Mouse (Mus musculus) liver, adult 2 months (tissue): ENCODE results near the gene Glyatl3. TPM values are rescaled to one million over a fixed set of nuclear protein-coding genes. Genes with fewer than 3 reads are reported as not detected.
A peak's percentile ranks its signal among the peaks of the same experiment; 100 is the strongest.

Experiments
- DNase-seq: peaks from one replicate; pipeline ENCODE4 v3.0.0-alpha.2; 2011; ENCODE audit warnings: low read depth, low spot score; ENCODE audit errors: extremely low read depth
- H3K27ac ChIP-seq: fragments of 200-500 bp; replicated peaks from 2 replicates; pipeline ENCODE4 v1.5.1; 2012; ENCODE audit warnings: low read depth, mild to moderate bottlenecking, control low read depth, inconsistent platforms, low read length; ENCODE audit not compliant: insufficient read depth
- H3K27me3 ChIP-seq: fragments of 200-500 bp; 2 replicates; pipeline ENCODE4 v1.6.1; 2012; ENCODE audit warnings: mild to moderate bottlenecking, moderate library complexity, low read length, inconsistent platforms; ENCODE audit not compliant: control insufficient read depth, insufficient read depth
- H3K36me3 ChIP-seq: fragments of 200-500 bp; 2 replicates; pipeline ENCODE4 v1.6.1; 2012; ENCODE audit warnings: low read length, inconsistent platforms; ENCODE audit not compliant: control insufficient read depth, insufficient read depth
- H3K4me1 ChIP-seq: fragments of 200-500 bp; 2 replicates; pipeline ENCODE4 v1.6.1; 2011; ENCODE audit warnings: low read length; ENCODE audit not compliant: control insufficient read depth, insufficient read depth
- H3K4me3 ChIP-seq: fragments of 200-500 bp; 2 replicates; pipeline ENCODE4 v1.5.1; 2011; ENCODE audit warnings: low read depth, mild to moderate bottlenecking, control low read depth, low read length, moderate library complexity; ENCODE audit not compliant: insufficient read depth
- H3K79me2 ChIP-seq: fragments of 200-500 bp; 2 replicates; pipeline ENCODE4 v1.6.1; 2012; ENCODE audit warnings: inconsistent platforms, mild to moderate bottlenecking, low read length, moderate library complexity; ENCODE audit not compliant: control insufficient read depth, insufficient read depth
- H3K9ac ChIP-seq: fragments of 200-500 bp; 2 replicates; pipeline ENCODE4 v1.6.1; 2012; ENCODE audit warnings: low read depth, mild to moderate bottlenecking, control low read depth, inconsistent platforms, low read length
- CTCF ChIP-seq: fragments of 200-500 bp; IDR thresholded peaks from 2 replicates; pipeline ENCODE4 v1.5.1; 2011; ENCODE audit warnings: low read depth, low read length, control low read depth
- POLR2A ChIP-seq: fragments of 200-500 bp; IDR thresholded peaks from 2 replicates; pipeline ENCODE4 v1.6.1; 2011; ENCODE audit warnings: low read length, control low read depth; ENCODE audit not compliant: insufficient read depth; ENCODE audit errors: extremely low read depth
- WGBS: fragments of 180-500 bp; shearing (Covaris S2); methylation state at CpG from one replicate; pipeline ENCODE4 v1.1.7; 2018; 5-methylcytosine and 5-hydroxymethylcytosine counted together
- polyA plus RNA-seq: library from polyadenylated mRNA; depleted of rRNA; stranded (reverse); fragments of >200 nt; gene quantifications from 2 replicates; pipeline ENCODE4 v1.2.3, GENCODE M21; 2012
- total RNA-seq: library from RNA; depleted of rRNA; stranded (reverse); fragments of >200 nt; gene quantifications from 2 replicates; pipeline ENCODE4 v1.2.3, GENCODE M21; 2014

Gene Glyatl3
- total and polyA plus RNA-seq, 2 experiments, result not detected

GRCm38 (mm10) chr17:40904056-40904597, 10.0 kb downstream of the Glyatl3 start:
- no peak for TF ChIP-seq CTCF
- TF ChIP-seq POLR2A, result no peak
- Histone ChIP-seq H3K36me3 (no peaks in the 10 kb centered on the region), H3K9ac (no peak overlapping the region), H3K4me1 (no peaks in the 10 kb centered on the region), H3K27ac (no peak overlapping the region), H3K79me2 (no peaks in the 10 kb centered on the region), H3K27me3 (no peaks in the 10 kb centered on the region), H3K4me3 (no peak overlapping the region)
- DNase-seq, result no peak
- 12% methylated on average over 11 of the region's 11 CpGs for WGBS

GRCm38 (mm10) chr17:40903345-40903744, 10.8 kb downstream of the Glyatl3 start:
- no peaks in the 10 kb centered on the region for H3K79me2 ChIP-seq
- no peaks in the 10 kb centered on the region for H3K27me3 ChIP-seq
- H3K27ac ChIP-seq, result no peak overlapping the region
- 70% methylated on average over 4 of the region's 4 CpGs for WGBS
- H3K4me1 ChIP-seq, result no peaks in the 10 kb centered on the region
- no peak for DNase-seq
- no peak overlapping the region for H3K4me3 ChIP-seq
- no peak overlapping the region for H3K9ac ChIP-seq
- H3K36me3 ChIP-seq, result no peaks in the 10 kb centered on the region
- no peak for TF ChIP-seq POLR2A
- TF ChIP-seq CTCF, result no peak

GRCm38 (mm10) chr17:40899783-40900363, 14.3 kb downstream of the Glyatl3 start:
- no peak overlapping the region for H3K4me3 ChIP-seq
- 68% methylated on average over 4 of the region's 4 CpGs for WGBS
- TF ChIP-seq POLR2A (no peak), CTCF (no peak)
- H3K36me3 ChIP-seq, result no peaks in the 10 kb centered on the region
- H3K27me3 ChIP-seq, result no peaks in the 10 kb centered on the region
- DNase-seq, result no peak
- no peak overlapping the region for H3K9ac ChIP-seq
- H3K4me1 ChIP-seq, result no peaks in the 10 kb centered on the region
- H3K27ac ChIP-seq, result no peak overlapping the region
- no peaks in the 10 kb centered on the region for H3K79me2 ChIP-seq

GRCm38 (mm10) chr17:40896863-40897262, 17.3 kb downstream of the Glyatl3 start:
- Histone ChIP-seq H3K4me1 (no peaks in the 10 kb centered on the region), H3K9ac (no peak overlapping the region), H3K27ac (no peak overlapping the region), H3K79me2 (no peaks in the 10 kb centered on the region), H3K27me3 (no peaks in the 10 kb centered on the region), H3K36me3 (no peaks in the 10 kb centered on the region), H3K4me3 (no peak overlapping the region)
- 68% methylated on average over 1 of the region's 1 CpGs for WGBS
- TF ChIP-seq POLR2A, result no peak
- peak; percentile 23; the same call in 1 of the 2 replicates for TF ChIP-seq CTCF
- peak; percentile 30 for DNase-seq

- H3K36me3 ChIP-seq, result no peaks in the 10 kb centered on the region
- H3K27ac ChIP-seq, result no peak overlapping the region
- no peaks in the 10 kb centered on the region for H3K4me1 ChIP-seq
- no peak overlapping the region for H3K4me3 ChIP-seq
- TF ChIP-seq CTCF, result no peak
- WGBS, result 78% methylated on average over 4 of the region's 4 CpGs
- no peaks in the 10 kb centered on the region for H3K79me2 ChIP-seq
- DNase-seq, result no peak
- no peaks in the 10 kb centered on the region for H3K27me3 ChIP-seq
- H3K9ac ChIP-seq, result no peak overlapping the region
Measured at GRCm38 (mm10) chr17:40887849-40888536, 26.2 kb downstream of the Glyatl3 start.

- Histone ChIP-seq H3K27me3 (no peaks in the 10 kb centered on the region), H3K4me1 (no peaks in the 10 kb centered on the region), H3K79me2 (no peaks in the 10 kb centered on the region), H3K9ac (no peak overlapping the region), H3K27ac (no peak overlapping the region), H3K36me3 (no peaks in the 10 kb centered on the region), H3K4me3 (no peak overlapping the region)
- WGBS, result 81% methylated on average over 4 of the region's 4 CpGs
- DNase-seq, result no peak
- TF ChIP-seq POLR2A (no peak), CTCF (no peak)
Measured at GRCm38 (mm10) chr17:40885155-40885554, 29.0 kb downstream of the Glyatl3 start.
